Mouse (Mus musculus) MEL (cell line): ENCODE results near the gene Kit. TPM values are rescaled to one million over a fixed set of nuclear protein-coding genes. Genes with fewer than 3 reads are reported as not detected.

Experiments used
- DNase-seq: peaks from one replicate; pipeline ENCODE4 v3.0.0; 2011; ENCODE audit warnings: low read depth, low spot score
- H3K27ac ChIP-seq: 2 replicates; pipeline ENCODE4 v1.5.1; 2012; ENCODE audit warnings: low read depth, mild to moderate bottlenecking, control low read depth, low read length, moderate library complexity; ENCODE audit not compliant: control insufficient read depth
- H3K27me3 ChIP-seq, 2 experiments: fragments of 150-350 bp in 1 of 2; sonication (generic) in 1 of 2; 2 replicates each; pipeline ENCODE4 v1.6.1; 2012; ENCODE audit warnings: low read length in 2 of 2, mild to moderate bottlenecking in 2 of 2, improper control_type of control experiment in 1 of 2, moderate library complexity in 1 of 2; ENCODE audit not compliant: insufficient read depth in 2 of 2, control insufficient read depth in 1 of 2
- H3K36me3 ChIP-seq, 2 experiments: 2 replicates each; pipeline ENCODE4 v1.6.1; 2012 to 2014; ENCODE audit warnings: low read length in 2 of 2, improper control_type of control experiment in 1 of 2, inconsistent platforms in 1 of 2, mild to moderate bottlenecking in 1 of 2; ENCODE audit not compliant: insufficient read depth in 2 of 2, control insufficient read depth in 1 of 2
- H3K4me1 ChIP-seq, 2 experiments: fragments of 150-350 bp in 1 of 2; sonication (generic) in 1 of 2; 2 replicates each; pipeline ENCODE4 v1.6.1; 2012; ENCODE audit warnings: low read length in 2 of 2, improper control_type of control experiment in 1 of 2, mild to moderate bottlenecking in 1 of 2; ENCODE audit not compliant: insufficient read depth in 2 of 2, control insufficient read depth in 1 of 2
- H3K4me3 ChIP-seq, 2 experiments: fragments of 150-350 bp in 1 of 2; sonication (generic) in 1 of 2; 2 replicates each; pipeline ENCODE4 v1.5.1; 2012; ENCODE audit warnings: low read depth in 2 of 2, low read length in 2 of 2, mild to moderate bottlenecking in 2 of 2, moderate library complexity in 2 of 2, control low read depth in 1 of 2, improper control_type of control experiment in 1 of 2; ENCODE audit not compliant: control insufficient read depth in 1 of 2, insufficient read depth in 1 of 2
- H3K79me2 ChIP-seq: 2 replicates; pipeline ENCODE4 v1.6.1; 2012; ENCODE audit warnings: mild to moderate bottlenecking, low read length, moderate library complexity; ENCODE audit not compliant: control insufficient read depth, poor library complexity, insufficient read depth
- H3K9ac ChIP-seq: 2 replicates; pipeline ENCODE4 v1.6.1; 2012; ENCODE audit warnings: low read depth, mild to moderate bottlenecking, control low read depth, low read length, moderate library complexity; ENCODE audit not compliant: control insufficient read depth, poor library complexity, severe bottlenecking
- H3K9me3 ChIP-seq: fragments of 150-350 bp; sonication (generic); replicated peaks from 2 replicates; pipeline ENCODE4 v1.6.1; 2012; ENCODE audit warnings: mild to moderate bottlenecking, low read length, improper control_type of control experiment, moderate library complexity; ENCODE audit not compliant: insufficient read depth
- BHLHE40 ChIP-seq: IDR thresholded peaks from 2 replicates; pipeline ENCODE4 v1.6.1; 2012; ENCODE audit warnings: low read depth, mild to moderate bottlenecking, inconsistent platforms, low read length, improper control_type of control experiment, borderline replicate concordance
- CHD1 ChIP-seq: IDR thresholded peaks from 2 replicates; pipeline ENCODE4 v1.6.1; 2012; ENCODE audit warnings: low read depth, mild to moderate bottlenecking, inconsistent platforms, low read length, improper control_type of control experiment
- CHD2 ChIP-seq: IDR thresholded peaks from 2 replicates; pipeline ENCODE4 v1.6.1; 2011; ENCODE audit warnings: low read length, improper control_type of control experiment
- CTCF ChIP-seq, 3 experiments: IDR thresholded peaks in 2 of 3; conservative IDR thresholded peaks in 1 of 3; 2 replicates each; pipeline ENCODE4 v1.5.1; 2011 to 2012; ENCODE audit warnings: low read length in 3 of 3, low read depth in 2 of 3, mild to moderate bottlenecking in 2 of 3, improper control_type of control experiment in 1 of 3, inconsistent platforms in 1 of 3, mixed read lengths in 1 of 3, moderate library complexity in 1 of 3; ENCODE audit not compliant: control insufficient read depth in 1 of 3, insufficient read depth in 1 of 3, poor library complexity in 1 of 3, severe bottlenecking in 1 of 3
- EP300 ChIP-seq, 2 experiments: IDR thresholded peaks; 2 replicates each; pipeline ENCODE4 v1.6.1; 2011; ENCODE audit warnings: improper control_type of control experiment in 2 of 2, low read length in 2 of 2, low read depth in 1 of 2, mild to moderate bottlenecking in 1 of 2
- ETS1 ChIP-seq: IDR thresholded peaks from 2 replicates; pipeline ENCODE4 v1.6.1; 2012; ENCODE audit warnings: low read depth, mild to moderate bottlenecking, inconsistent platforms, low read length, improper control_type of control experiment, moderate library complexity
- GABPA ChIP-seq: IDR thresholded peaks from 2 replicates; pipeline ENCODE4 v1.6.1; 2012; ENCODE audit warnings: low read depth, mild to moderate bottlenecking, inconsistent platforms, low read length, improper control_type of control experiment, moderate library complexity
- GATA1 ChIP-seq: IDR thresholded peaks from 2 replicates; pipeline ENCODE4 v1.6.1; 2011; ENCODE audit warnings: low read depth, low read length, improper control_type of control experiment
- HCFC1 ChIP-seq: IDR thresholded peaks from 2 replicates; pipeline ENCODE4 v1.6.1; 2012; ENCODE audit warnings: low read depth, mild to moderate bottlenecking, inconsistent platforms, low read length, improper control_type of control experiment, moderate library complexity
- JUND ChIP-seq: IDR thresholded peaks from 2 replicates; pipeline ENCODE4 v1.6.1; 2011; ENCODE audit warnings: low read depth, mild to moderate bottlenecking, improper control_type of control experiment, low read length
- KAT2A ChIP-seq: conservative IDR thresholded peaks from 2 replicates; pipeline ENCODE4 v1.6.1; 2012; ENCODE audit warnings: low read depth, low read length, improper control_type of control experiment, inconsistent platforms
- MAFK ChIP-seq: IDR thresholded peaks from 2 replicates; pipeline ENCODE4 v1.6.1; 2011; ENCODE audit warnings: low read depth, mild to moderate bottlenecking, low read length, improper control_type of control experiment, borderline replicate concordance
- MAX ChIP-seq: IDR thresholded peaks from 2 replicates; pipeline ENCODE4 v1.6.1; 2011; ENCODE audit warnings: low read length, improper control_type of control experiment
- MAZ ChIP-seq: IDR thresholded peaks from 2 replicates; pipeline ENCODE4 v1.6.1; 2012; ENCODE audit warnings: low read depth, mild to moderate bottlenecking, inconsistent platforms, low read length, improper control_type of control experiment
- MEF2A ChIP-seq: IDR thresholded peaks from 2 replicates; pipeline ENCODE4 v1.6.1; 2014; ENCODE audit warnings: low read depth, mild to moderate bottlenecking, inconsistent platforms, low read length, improper control_type of control experiment; ENCODE audit not compliant: poor library complexity, insufficient replicate concordance, severe bottlenecking; ENCODE audit errors: extremely low read depth
- MXI1 ChIP-seq: IDR thresholded peaks from 2 replicates; pipeline ENCODE4 v1.6.1; 2011; ENCODE audit warnings: mild to moderate bottlenecking, low read depth, low read length, improper control_type of control experiment
- MYC ChIP-seq: IDR thresholded peaks from 2 replicates; pipeline ENCODE4 v1.6.1; 2011; ENCODE audit warnings: low read depth, mild to moderate bottlenecking, low read length, improper control_type of control experiment, moderate library complexity
- NELFE ChIP-seq: IDR thresholded peaks from 2 replicates; pipeline ENCODE4 v1.6.1; 2011; ENCODE audit warnings: low read depth, low read length, improper control_type of control experiment
- NRF1 ChIP-seq: IDR thresholded peaks from 2 replicates; pipeline ENCODE4 v1.6.1; 2014; ENCODE audit warnings: low read depth, mild to moderate bottlenecking, inconsistent platforms, low read length, improper control_type of control experiment, moderate library complexity; ENCODE audit not compliant: poor library complexity, insufficient read depth, severe bottlenecking
- POLR2A ChIP-seq, 2 experiments: IDR thresholded peaks; 2 replicates each; pipeline ENCODE4 v1.6.1; 2011 to 2012; ENCODE audit warnings: low read length in 2 of 2, mild to moderate bottlenecking in 2 of 2, control low read depth in 1 of 2, improper control_type of control experiment in 1 of 2, low read depth in 1 of 2, moderate library complexity in 1 of 2; ENCODE audit not compliant: control insufficient read depth in 1 of 2, insufficient read depth in 1 of 2, poor library complexity in 1 of 2
- POLR2AphosphoS5 ChIP-seq: IDR thresholded peaks from 2 replicates; pipeline ENCODE4 v1.6.1; 2012; ENCODE audit warnings: low read depth, borderline replicate concordance, mild to moderate bottlenecking, inconsistent platforms, low read length, moderate library complexity, mixed read lengths
- SIN3A ChIP-seq: IDR thresholded peaks from 2 replicates; pipeline ENCODE4 v1.6.1; 2012; ENCODE audit warnings: low read length, improper control_type of control experiment, inconsistent platforms
- SMC3 ChIP-seq: IDR thresholded peaks from 2 replicates; pipeline ENCODE4 v1.6.1; 2011; ENCODE audit warnings: low read depth, low read length, improper control_type of control experiment
- TAL1 ChIP-seq: IDR thresholded peaks from 2 replicates; pipeline ENCODE4 v1.6.1; 2012; ENCODE audit warnings: mild to moderate bottlenecking, inconsistent platforms, low read length, moderate library complexity, mixed read lengths
- TBP ChIP-seq: IDR thresholded peaks from 2 replicates; pipeline ENCODE4 v1.8.0; 2011; ENCODE audit warnings: low read depth, low read length, improper control_type of control experiment
- TCF12 ChIP-seq: IDR thresholded peaks from 2 replicates; pipeline ENCODE4 v1.6.1; 2014; ENCODE audit warnings: low read depth, mild to moderate bottlenecking, inconsistent platforms, low read length, improper control_type of control experiment, moderate library complexity
- UBTF ChIP-seq: IDR thresholded peaks from 2 replicates; pipeline ENCODE4 v1.6.1; 2012; ENCODE audit warnings: low read depth, mild to moderate bottlenecking, inconsistent platforms, low read length, improper control_type of control experiment, moderate library complexity, borderline replicate concordance; ENCODE audit not compliant: insufficient read depth
- USF1 ChIP-seq: IDR thresholded peaks from 2 replicates; pipeline ENCODE4 v1.6.1; 2014; ENCODE audit warnings: low read depth, mild to moderate bottlenecking, inconsistent platforms, low read length, improper control_type of control experiment, moderate library complexity
- USF2 ChIP-seq, 2 experiments: IDR thresholded peaks; 2 replicates each; pipeline ENCODE4 v1.6.1; 2011 to 2012; ENCODE audit warnings: improper control_type of control experiment in 2 of 2, low read length in 2 of 2, borderline replicate concordance in 1 of 2, inconsistent platforms in 1 of 2, low read depth in 1 of 2, mild to moderate bottlenecking in 1 of 2; ENCODE audit not compliant: insufficient read depth in 1 of 2
- ZC3H11A ChIP-seq: IDR thresholded peaks from 2 replicates; pipeline ENCODE4 v1.6.1; 2012; ENCODE audit warnings: low read depth, mild to moderate bottlenecking, inconsistent platforms, low read length, improper control_type of control experiment
- ZKSCAN1 ChIP-seq: IDR thresholded peaks from 2 replicates; pipeline ENCODE4 v1.6.1; 2012; ENCODE audit warnings: low read depth, mild to moderate bottlenecking, inconsistent platforms, low read length, improper control_type of control experiment, moderate library complexity
- ZMIZ1 ChIP-seq: IDR thresholded peaks from 2 replicates; pipeline ENCODE4 v1.6.1; 2012; ENCODE audit warnings: low read depth, mild to moderate bottlenecking, inconsistent platforms, low read length, improper control_type of control experiment, moderate library complexity
- ZNF384 ChIP-seq: IDR thresholded peaks from 2 replicates; pipeline ENCODE4 v1.6.1; 2012; ENCODE audit warnings: low read depth, mild to moderate bottlenecking, inconsistent platforms, low read length, improper control_type of control experiment
- polyA plus RNA-seq, 2 experiments: library from polyadenylated mRNA; stranded (reverse) in 1 of 2; unstranded in 1 of 2; fragments of >175 nt in 1 of 2; fragments of >200 nt in 1 of 2; gene quantifications; 2 replicates each; pipeline versions ENCODE4 v1.2.1 to v1.2.4; 2012; ENCODE audit warnings: low replicate concordance in 2 of 2, low read depth in 1 of 2; ENCODE audit not compliant: insufficient read length in 2 of 2, insufficient read depth in 1 of 2, missing spikeins in 1 of 2
- total RNA-seq: library from RNA; depleted of rRNA; stranded (reverse); fragments of 300-350 nt; gene quantifications from 2 replicates; pipeline ENCODE4 v1.2.3, GENCODE M21; 2012

The Kit gene
- total and polyA plus RNA-seq, 3 experiments = 1.0 to 1.8 TPM; not detected in 1

DNA sequence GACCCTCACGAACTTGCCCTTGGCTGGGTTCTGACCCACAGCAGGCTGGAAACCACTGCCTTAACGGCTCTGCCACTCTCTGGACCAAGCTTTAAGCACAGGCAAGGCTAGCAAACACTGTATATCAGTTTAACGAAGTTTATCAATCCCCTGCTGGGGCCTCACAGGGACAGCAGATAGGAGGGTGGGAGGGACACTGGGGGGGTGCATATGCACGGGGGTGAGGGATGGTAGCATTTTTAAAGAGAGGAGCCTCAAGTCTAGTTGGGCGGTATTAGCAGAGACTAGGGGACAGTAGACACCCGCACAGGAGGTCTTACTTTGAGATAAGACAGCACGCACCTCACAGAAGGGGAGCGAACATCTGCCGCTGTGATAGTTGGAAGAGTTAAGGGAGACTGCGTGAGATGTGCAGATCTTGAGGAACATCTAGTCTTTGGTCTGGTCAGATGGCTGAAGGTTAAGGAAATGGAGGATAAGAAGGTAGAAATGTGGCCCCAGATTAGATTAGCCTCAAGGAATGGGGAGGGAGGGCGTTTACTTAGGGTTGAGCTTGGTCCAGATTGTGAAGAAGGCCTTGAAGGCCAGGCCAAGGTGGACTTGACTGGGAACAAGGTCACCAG, 5.0 kb downstream of the Kit start (continued):
- TF ChIP-seq NRF1 (no peak), BHLHE40 (0 out of 2 replicates have a peak, but pooled peaks have one; percentile 4), GATA1 (peak; percentile 65), USF2 (IDR thresholded peaks at IDR 0.05; ENCODE audit: borderline replicate concordance in 1 of 2, insufficient read depth in 1 of 2, low read depth in 1 of 2, low read length in 2 of 2) (no peak), ETS1 (no peak), KAT2A (no peak), GABPA (no peak), SIN3A (peak; percentile 69)

DNA sequence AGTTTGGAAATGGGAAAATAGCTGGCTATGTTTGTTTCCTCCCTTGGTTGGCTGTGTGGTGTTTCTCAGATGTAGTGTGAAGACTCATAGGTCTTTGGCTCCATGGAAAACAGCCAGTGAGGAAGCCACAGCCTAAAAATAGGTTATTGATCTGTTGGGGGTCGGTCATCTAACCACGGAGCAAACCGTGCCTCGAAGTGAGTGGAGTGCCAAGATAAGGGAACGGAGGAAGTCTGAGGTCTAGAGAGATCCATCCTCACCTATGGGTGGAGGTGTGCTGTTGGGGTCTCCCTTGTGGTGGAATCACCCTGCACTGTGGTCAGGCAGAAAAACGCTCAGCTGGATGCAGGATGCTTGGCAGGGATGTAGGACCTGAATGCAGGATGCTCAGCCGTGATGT, 7.2 kb downstream of the Kit start:
- no peak overlapping the region for H3K4me3 ChIP-seq
- no peaks in the 10 kb centered on the region for H3K9me3 ChIP-seq
- peaks cover 11 to 40% of the 10 kb centered on the region in 2 experiments for H3K4me1 ChIP-seq
- no peak overlapping the region for H3K9ac ChIP-seq
- no peaks in the 10 kb centered on the region for H3K79me2 ChIP-seq
- H3K36me3 ChIP-seq = peaks cover 0 to 34% of the 10 kb centered on the region in 2 experiments; a peak in 2 of 4 replicates
- peak; percentile 29 for DNase-seq
- no peak overlapping the region for H3K27ac ChIP-seq
- no peaks in the 10 kb centered on the region for H3K27me3 ChIP-seq
- TF ChIP-seq ZC3H11A (no peak), MAFK (no peak), TBP (no peak), ZKSCAN1 (no peak), TCF12 (0 out of 2 replicates have a peak, but pooled peaks have one; percentile 49), CHD2 (no peak), SMC3 (no peak), BHLHE40 (peak; percentile 77; the same call in 1 of the 2 replicates), USF1 (no peak), TAL1 (peak; percentile 28), MAX (no peak), EP300 (IDR thresholded peaks at IDR 0.05; ENCODE audit: low read depth in 1 of 2, low read length in 2 of 2) (peak in 1 of 2 experiments; percentile 72; a peak in 2 of 4 replicates), POLR2A (IDR thresholded peaks at IDR 0.05; ENCODE audit: control insufficient read depth in 1 of 2, insufficient read depth in 1 of 2, low read depth in 1 of 2, low read length in 2 of 2, poor library complexity in 1 of 2) (no peak), POLR2AphosphoS5 (no peak), KAT2A (no peak), ZNF384 (no peak), ZMIZ1 (no peak), USF2 (IDR thresholded peaks at IDR 0.05; ENCODE audit: borderline replicate concordance in 1 of 2, insufficient read depth in 1 of 2, low read depth in 1 of 2, low read length in 2 of 2) (no peak), MXI1 (no peak), GATA1 (peak; percentile 48; the same call in 1 of the 2 replicates), HCFC1 (no peak), MEF2A (0 out of 2 replicates have a peak, but pooled peaks have one; percentile 40), UBTF (no peak), MYC (no peak), CHD1 (no peak), GABPA (no peak), NELFE (no peak), NRF1 (no peak), CTCF (IDR thresholded peaks at IDR 0.05 in 2 of 3, conservative IDR thresholded peaks at IDR 0.05 in 1 of 3; ENCODE audit: control insufficient read depth in 1 of 3, insufficient read depth in 1 of 3, low read depth in 2 of 3, low read length in 3 of 3, poor library complexity in 1 of 3, severe bottlenecking in 1 of 3) (no peak), JUND (no peak), MAZ (no peak)
